Mouse (Mus musculus): ENCODE measurements at regions not wholly inside any gene's neighbourhood (a gene's known extent, or its start where the extent isn't known, plus 50 kb on each side); places are given as distances from the start of the nearest gene placed in this dataset.

- Histone ChIP-seq H3K4me3 (replicated peaks; ENCODE audit: low read length) (no peak overlapping the region), H3K4me2 (ENCODE audit: low read depth, low read length) (no peak overlapping the region), H3K9me3 (replicated peaks; ENCODE audit: control insufficient read depth, low read length) (no peaks in the 10 kb centered on the region), H3K36me3 (ENCODE audit: control insufficient read depth, insufficient read depth, low read length) (no peaks in the 10 kb centered on the region), H3K27ac (ENCODE audit: low read length) (no peak overlapping the region), H3K4me1 (ENCODE audit: control insufficient read depth, insufficient read depth, low read length) (no peaks in the 10 kb centered on the region), H3K27me3 (ENCODE audit: control insufficient read depth, insufficient read depth, low read length) (no peaks in the 10 kb centered on the region), H3K9ac (ENCODE audit: low read length) (no peak overlapping the region)
- 93% methylated on average over 22 of the region's 22 CpGs for WGBS
- no peak for ATAC-seq (ENCODE audit: insufficient read depth, low FRiP score)
Measured at GRCm38 (mm10) chr10:61001745-61002160, 87.4 kb upstream of the Pcbd1 start.

DNA sequence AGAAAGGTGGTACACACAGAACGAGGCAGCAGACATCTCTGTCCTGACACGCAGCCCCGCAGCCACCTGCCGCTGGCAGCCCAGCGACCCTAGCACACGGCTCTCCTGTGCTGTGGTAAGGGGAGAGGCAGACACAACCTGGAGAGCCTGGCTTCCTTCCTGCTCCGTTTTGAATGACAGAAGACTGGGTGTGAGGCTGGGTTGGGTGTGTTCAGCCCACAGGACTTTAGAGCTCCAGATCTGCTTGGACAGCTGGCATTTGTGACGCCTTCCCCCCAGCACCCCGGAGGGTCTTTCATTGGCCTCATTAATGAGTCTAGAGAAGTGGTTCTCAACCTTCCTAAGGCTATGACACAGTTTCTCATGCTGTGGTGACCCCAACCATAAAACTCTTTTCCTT is 91.7 kb upstream of the Pcbd1 start:
- no peak overlapping the region for H3K9ac ChIP-seq (ENCODE audit: low read length)
- ATAC-seq (ENCODE audit: insufficient read depth, low FRiP score): no peak
- no peaks in the 10 kb centered on the region for H3K9me3 ChIP-seq (replicated peaks; ENCODE audit: control insufficient read depth, low read length)
- no peaks in the 10 kb centered on the region for H3K27me3 ChIP-seq (ENCODE audit: control insufficient read depth, insufficient read depth, low read length)
- 52% methylated on average over 9 of the region's 9 CpGs for WGBS
- H3K4me2 ChIP-seq (ENCODE audit: low read depth, low read length): no peak overlapping the region
- no peak overlapping the region for H3K27ac ChIP-seq (ENCODE audit: low read length)
- H3K4me3 ChIP-seq (replicated peaks; ENCODE audit: low read length): no peak overlapping the region
- H3K4me1 ChIP-seq (ENCODE audit: control insufficient read depth, insufficient read depth, low read length): no peaks in the 10 kb centered on the region
- no peaks in the 10 kb centered on the region for H3K36me3 ChIP-seq (ENCODE audit: control insufficient read depth, insufficient read depth, low read length)

GRCm38 (mm10) chr10:60995908-60996640 is 93.1 kb upstream of the Pcbd1 start:
- no peak for ATAC-seq (ENCODE audit: insufficient read depth, low FRiP score)
- Histone ChIP-seq H3K4me3 (replicated peaks; ENCODE audit: low read length) (no peak overlapping the region), H3K36me3 (ENCODE audit: control insufficient read depth, insufficient read depth, low read length) (no peaks in the 10 kb centered on the region), H3K4me2 (ENCODE audit: low read depth, low read length) (no peak overlapping the region), H3K4me1 (ENCODE audit: control insufficient read depth, insufficient read depth, low read length) (no peaks in the 10 kb centered on the region), H3K9me3 (replicated peaks; ENCODE audit: control insufficient read depth, low read length) (no peaks in the 10 kb centered on the region), H3K27me3 (ENCODE audit: control insufficient read depth, insufficient read depth, low read length) (no peaks in the 10 kb centered on the region), H3K27ac (ENCODE audit: low read length) (no peak overlapping the region), H3K9ac (ENCODE audit: low read length) (no peak overlapping the region)
- 85% methylated on average over 9 of the region's 9 CpGs for WGBS

- H3K9ac ChIP-seq (ENCODE audit: low read length): no peak overlapping the region
- no peak overlapping the region for H3K4me2 ChIP-seq (ENCODE audit: low read depth, low read length)
- ATAC-seq (ENCODE audit: insufficient read depth, low FRiP score): no peak; the same call in 1 of the 2 replicates
- 14% methylated on average over 10 of the region's 10 CpGs for WGBS
- H3K27ac ChIP-seq (ENCODE audit: low read length): no peak overlapping the region
- H3K9me3 ChIP-seq (replicated peaks; ENCODE audit: control insufficient read depth, low read length): no peaks in the 10 kb centered on the region
- H3K36me3 ChIP-seq (ENCODE audit: control insufficient read depth, insufficient read depth, low read length): no peaks in the 10 kb centered on the region
- no peaks in the 10 kb centered on the region for H3K4me1 ChIP-seq (ENCODE audit: control insufficient read depth, insufficient read depth, low read length)
- no peaks in the 10 kb centered on the region for H3K27me3 ChIP-seq (ENCODE audit: control insufficient read depth, insufficient read depth, low read length)
- H3K4me3 ChIP-seq (replicated peaks; ENCODE audit: low read length): no peak overlapping the region
Measured at GRCm38 (mm10) chr10:60985109-60985576, 104.0 kb upstream of the Pcbd1 start.

DNA sequence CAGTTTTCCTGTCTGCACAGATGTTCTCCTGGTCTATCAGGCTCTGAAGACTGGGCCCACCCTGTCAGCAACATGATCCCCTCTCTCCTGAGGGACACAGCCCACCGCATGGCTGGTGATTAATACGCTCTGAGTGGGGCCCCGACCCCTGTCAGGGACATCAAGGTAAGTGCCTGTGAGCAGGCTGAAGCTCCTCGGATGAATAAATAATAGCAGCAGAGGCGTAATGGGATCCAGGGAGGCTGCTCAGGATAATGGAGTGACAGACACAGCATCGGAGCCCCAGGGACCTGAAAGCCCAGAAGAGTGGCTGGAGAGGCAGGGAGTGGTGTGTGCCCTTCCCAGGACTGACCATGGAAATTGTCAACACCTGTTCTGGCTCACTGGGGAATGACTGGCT is 107.4 kb upstream of the Pcbd1 start:
- 22% methylated on average over 6 of the region's 6 CpGs for WGBS
- no peak for ATAC-seq (ENCODE audit: insufficient read depth, low FRiP score)

DNA sequence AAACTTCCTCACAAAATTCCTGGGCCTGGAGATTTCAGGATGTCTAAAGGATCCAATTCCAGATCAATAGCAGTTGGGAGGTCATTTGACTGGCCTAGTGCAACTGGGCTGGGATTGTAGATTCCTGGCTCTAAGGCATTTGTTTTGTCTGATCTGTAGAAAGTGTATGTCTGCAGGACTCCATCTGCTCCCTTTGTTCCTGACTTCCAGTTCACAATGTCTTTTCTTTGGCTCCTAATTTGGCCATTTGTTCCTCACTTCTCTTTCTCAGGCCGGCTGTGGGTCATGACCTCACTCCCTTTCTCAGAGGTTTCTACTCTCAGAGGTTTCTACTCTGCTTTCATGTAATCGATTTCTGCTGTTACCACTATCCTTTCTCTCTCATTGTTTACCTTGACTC is 115.5 kb upstream of the Pcbd1 start:
- Histone ChIP-seq H3K9ac (ENCODE audit: low read length) (no peak overlapping the region), H3K9me3 (replicated peaks; ENCODE audit: control insufficient read depth, low read length) (no peaks in the 10 kb centered on the region), H3K4me2 (ENCODE audit: low read depth, low read length) (no peak overlapping the region), H3K4me3 (replicated peaks; ENCODE audit: low read length) (no peak overlapping the region), H3K27me3 (ENCODE audit: control insufficient read depth, insufficient read depth, low read length) (no peaks in the 10 kb centered on the region), H3K27ac (ENCODE audit: low read length) (no peak overlapping the region), H3K36me3 (ENCODE audit: control insufficient read depth, insufficient read depth, low read length) (no peaks in the 10 kb centered on the region), H3K4me1 (ENCODE audit: control insufficient read depth, insufficient read depth, low read length) (no peaks in the 10 kb centered on the region)
- no peak for ATAC-seq (ENCODE audit: insufficient read depth, low FRiP score)
- WGBS: 54% methylated on average over 2 of the region's 2 CpGs

More for the DNA sequence above, 107.4 kb upstream of the Pcbd1 start:
- H3K4me1 ChIP-seq (ENCODE audit: control insufficient read depth, insufficient read depth, low read length): no peaks in the 10 kb centered on the region
- H3K4me2 ChIP-seq (ENCODE audit: low read depth, low read length): no peak overlapping the region
- no peaks in the 10 kb centered on the region for H3K36me3 ChIP-seq (ENCODE audit: control insufficient read depth, insufficient read depth, low read length)
- H3K27me3 ChIP-seq (ENCODE audit: control insufficient read depth, insufficient read depth, low read length): no peaks in the 10 kb centered on the region
- no peak overlapping the region for H3K9ac ChIP-seq (ENCODE audit: low read length)
- H3K4me3 ChIP-seq (replicated peaks; ENCODE audit: low read length): no peak overlapping the region
- no peaks in the 10 kb centered on the region for H3K9me3 ChIP-seq (replicated peaks; ENCODE audit: control insufficient read depth, low read length)
- no peak overlapping the region for H3K27ac ChIP-seq (ENCODE audit: low read length)

GRCm38 (mm10) chr10:60964843-60965242 is 124.3 kb upstream of the Pcbd1 start:
- no peaks in the 10 kb centered on the region for H3K27me3 ChIP-seq (ENCODE audit: control insufficient read depth, insufficient read depth, low read length)
- WGBS: 82% methylated on average over 10 of the region's 10 CpGs
- H3K4me1 ChIP-seq (ENCODE audit: control insufficient read depth, insufficient read depth, low read length): no peaks in the 10 kb centered on the region
- no peak overlapping the region for H3K9ac ChIP-seq (ENCODE audit: low read length)
- no peaks in the 10 kb centered on the region for H3K9me3 ChIP-seq (replicated peaks; ENCODE audit: control insufficient read depth, low read length)
- H3K4me2 ChIP-seq (ENCODE audit: low read depth, low read length): no peak overlapping the region
- no peak overlapping the region for H3K4me3 ChIP-seq (replicated peaks; ENCODE audit: low read length)
- no peak for ATAC-seq (ENCODE audit: insufficient read depth, low FRiP score)
- no peak overlapping the region for H3K27ac ChIP-seq (ENCODE audit: low read length)
- no peaks in the 10 kb centered on the region for H3K36me3 ChIP-seq (ENCODE audit: control insufficient read depth, insufficient read depth, low read length)

GRCm38 (mm10) chr10:60957820-60958233 is 126.4 kb upstream of the Unc5b start:
- H3K4me2 ChIP-seq (ENCODE audit: low read depth, low read length): no peak overlapping the region
- no peak for ATAC-seq (ENCODE audit: insufficient read depth, low FRiP score)
- no peaks in the 10 kb centered on the region for H3K36me3 ChIP-seq (ENCODE audit: control insufficient read depth, insufficient read depth, low read length)
- H3K27me3 ChIP-seq (ENCODE audit: control insufficient read depth, insufficient read depth, low read length): no peaks in the 10 kb centered on the region
- H3K9me3 ChIP-seq (replicated peaks; ENCODE audit: control insufficient read depth, low read length): no peaks in the 10 kb centered on the region
- no peak overlapping the region for H3K27ac ChIP-seq (ENCODE audit: low read length)
- 0 out of 2 replicates have a peak, but pooled peaks cover 4% of the 10 kb centered on the region for H3K4me1 ChIP-seq (ENCODE audit: control insufficient read depth, insufficient read depth, low read length)
- no peak overlapping the region for H3K4me3 ChIP-seq (replicated peaks; ENCODE audit: low read length)
- H3K9ac ChIP-seq (ENCODE audit: low read length): no peak overlapping the region
- 28% methylated on average over 17 of the region's 17 CpGs for WGBS

DNA sequence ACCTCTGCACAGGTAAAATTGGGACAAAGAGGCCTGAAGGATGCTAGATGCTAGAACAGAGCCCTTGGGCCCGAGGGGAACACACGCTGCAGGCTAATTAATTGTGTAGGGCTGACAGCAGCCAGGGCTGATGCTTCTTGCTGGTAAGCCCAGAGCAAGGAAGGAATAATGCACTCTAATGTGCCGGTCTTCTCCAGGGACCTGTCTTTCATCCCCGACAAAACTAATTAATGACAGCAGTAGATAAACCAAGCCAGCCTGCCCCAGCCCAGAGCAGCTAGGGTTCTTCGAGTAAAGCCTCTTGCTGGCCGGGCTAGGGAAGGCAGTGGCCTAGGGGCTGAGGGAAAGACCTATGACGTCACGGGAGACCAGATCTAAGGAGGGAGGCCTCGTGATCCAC is 124.1 kb upstream of the Unc5b start:
- ATAC-seq (ENCODE audit: insufficient read depth, low FRiP score): 0 out of 2 replicates have a peak, but pooled peaks have one; percentile 33
- 36% methylated on average over 9 of the region's 9 CpGs for WGBS

More for the DNA sequence above, 124.1 kb upstream of the Unc5b start:
- H3K9ac ChIP-seq (ENCODE audit: low read length): no peak overlapping the region
- H3K27me3 ChIP-seq (ENCODE audit: control insufficient read depth, insufficient read depth, low read length): no peaks in the 10 kb centered on the region
- H3K27ac ChIP-seq (ENCODE audit: low read length): no peak overlapping the region
- 0 out of 2 replicates have a peak, but pooled peaks cover 4% of the 10 kb centered on the region for H3K4me1 ChIP-seq (ENCODE audit: control insufficient read depth, insufficient read depth, low read length)
- no peak overlapping the region for H3K4me3 ChIP-seq (replicated peaks; ENCODE audit: low read length)
- H3K4me2 ChIP-seq (ENCODE audit: low read depth, low read length): no peak overlapping the region
- H3K9me3 ChIP-seq (replicated peaks; ENCODE audit: control insufficient read depth, low read length): no peaks in the 10 kb centered on the region
- no peaks in the 10 kb centered on the region for H3K36me3 ChIP-seq (ENCODE audit: control insufficient read depth, insufficient read depth, low read length)
